Mouse (Mus musculus): ENCODE results near the gene Wapl.

GRCm38 (mm10) chr14:34674229-34674791 is 582 bp downstream of the Wapl start:
- TF ChIP-seq POLR2A (IDR thresholded peaks at IDR 0.05; ENCODE audit: insufficient read depth, low read depth, low read length) (no peak), CTCF (IDR thresholded peaks at IDR 0.05; ENCODE audit: insufficient read depth, low read depth, low read length) (no peak)

Data from olfactory bulb, adult 2 months (tissue).